Comparison of ENCODE assay signal across 8 mouse cellular contexts in genomic region chr11:120574278-120574600, GRCm38 (mm10). TPM values are rescaled to one million over a fixed set of nuclear protein-coding genes. Genes with fewer than 3 reads are reported as not detected.
DNase-seq lines count a peak whose midpoint lies in the region; ATAC-seq and TF ChIP-seq lines count a peak whose summit lies in the region.

No protein-coding gene starts in this region.

- peaks cover 42% of the 10 kb centered on the region for H3K36me3 ChIP-seq in kidney, embryonic 14.5 days (ENCODE audit: control insufficient read depth, insufficient read depth, low read length)
- peaks cover 31% of the 10 kb centered on the region for H3K36me3 ChIP-seq in midbrain, postnatal 0 days (ENCODE audit: insufficient read depth, low read length)

- TF ChIP-seq CTCF in bone marrow macrophage, adult 2 months (IDR thresholded peaks at IDR 0.05; ENCODE audit: low read depth, low read length): no peak
- TF ChIP-seq CTCF in midbrain, postnatal 0 days (IDR thresholded peaks at IDR 0.05): no peak

- peak overlapping the region; percentile 31; the same call in 1 of the 2 replicates for H3K27ac ChIP-seq in kidney, embryonic 14.5 days (ENCODE audit: low read depth, low read length)
- H3K27ac ChIP-seq in bone marrow macrophage, adult 2 months (ENCODE audit: insufficient read depth, low read depth, low read length): peak overlapping the region; percentile 11
- H3K27ac ChIP-seq in midbrain, postnatal 0 days (ENCODE audit: low read depth, low read length): no peak overlapping the region

- peak overlapping the region; percentile 96 for H3K9ac ChIP-seq in kidney, embryonic 14.5 days (ENCODE audit: low read depth, low read length)
- no peak overlapping the region for H3K9ac ChIP-seq in midbrain, postnatal 0 days (replicated peaks; ENCODE audit: low read length, poor library complexity, severe bottlenecking)

- WGBS in kidney, embryonic 14.5 days: 42% methylated on average over 5 of the region's 5 CpGs
- 42% methylated on average over 5 of the region's 5 CpGs for WGBS in midbrain, postnatal 0 days

- peak overlapping the region; percentile 90 for H3K4me3 ChIP-seq in kidney, embryonic 14.5 days (ENCODE audit: low read length)
- peak overlapping the region; percentile 92 for H3K4me3 ChIP-seq in bone marrow macrophage, adult 2 months (ENCODE audit: insufficient read depth, low read length)
- peak overlapping the region; percentile 96; the same call in 1 of the 2 replicates for H3K4me3 ChIP-seq in midbrain, postnatal 0 days (ENCODE audit: low read depth, low read length)

- ATAC-seq in kidney, embryonic 14.5 days (ENCODE audit: low FRiP score, low TSS enrichment): no peak
- ATAC-seq in midbrain, postnatal 0 days (ENCODE audit: low FRiP score): no peak

- peaks cover 25% of the 10 kb centered on the region for H3K4me1 ChIP-seq in kidney, embryonic 14.5 days (ENCODE audit: control insufficient read depth, insufficient read depth, low read length)
- H3K4me1 ChIP-seq in bone marrow macrophage, adult 2 months (ENCODE audit: control insufficient read depth, insufficient read depth, low read length): peaks cover 24% of the 10 kb centered on the region
- H3K4me1 ChIP-seq in midbrain, postnatal 0 days (ENCODE audit: insufficient read depth, low read length): peaks cover 6% of the 10 kb centered on the region

- H3K4me2 ChIP-seq in kidney, embryonic 14.5 days (replicated peaks; ENCODE audit: low read depth, low read length): peak overlapping the region; percentile 92
- H3K4me2 ChIP-seq in midbrain, postnatal 0 days (ENCODE audit: low read depth, low read length, poor library complexity, severe bottlenecking): peak overlapping the region; percentile 79

- no peak for TF ChIP-seq POLR2A in bone marrow macrophage, adult 2 months (IDR thresholded peaks at IDR 0.05; ENCODE audit: borderline replicate concordance, low read depth, low read length)

- no peaks in the 10 kb centered on the region for H3K27me3 ChIP-seq in kidney, embryonic 14.5 days (ENCODE audit: control insufficient read depth, insufficient read depth, low read length)
- no peaks in the 10 kb centered on the region for H3K27me3 ChIP-seq in midbrain, postnatal 0 days (ENCODE audit: insufficient read depth, low read length)

- H3K9me3 ChIP-seq in kidney, embryonic 14.5 days (ENCODE audit: control insufficient read depth, low read length): no peaks in the 10 kb centered on the region
- H3K9me3 ChIP-seq in midbrain, postnatal 0 days (ENCODE audit: low read length): no peaks in the 10 kb centered on the region

- DNase-seq in kidney, adult 9 months: no peak
- peak; percentile 53 for DNase-seq in induced T-regulatory cell, adult 2 months (ENCODE audit: low read depth)
- DNase-seq in midbrain, postnatal 0 days (ENCODE audit: low spot score): no peak
- no peak for DNase-seq in embryo, embryonic 9.5 days (ENCODE audit: extremely low spot score)
- no peak for DNase-seq in urinary bladder, adult 18-20 months (ENCODE audit: low spot score in 2 of 2)
- DNase-seq in frontal cortex, adult 2 months (ENCODE audit: extremely low spot score in 1 of 2, low spot score in 1 of 2): no peak

RNA-seq across cellular contexts. Expression of gene P4hb, which starts 1.2 kb away (rescaled TPM):
- 558 and 716 TPM in 2 replicates for polyA plus RNA-seq in kidney, embryonic 14.5 days (2014; fragmentation: Nextera tagmentation; extraction: Ambion mirVana)
- 292 and 334 TPM in 2 replicates for polyA plus RNA-seq in bone marrow macrophage, adult 2 months (2012; ENCODE audit: insufficient read depth, insufficient read length, missing spikeins)
- total RNA-seq in midbrain, postnatal 0 days (2014; rRNA removed): 161 and 165 TPM in 2 replicates
- polyA plus RNA-seq in midbrain, postnatal 0 days (2015; fragmentation: Nextera tagmentation; extraction: Ambion mirVana): 191 and 209 TPM in 2 replicates
- 103 and 109 TPM in 2 replicates for polyA plus RNA-seq in frontal cortex, adult 2 months (2012; rRNA removed)

RNA-seq across cellular contexts. Expression of gene Arhgdia, which starts 7.2 kb away (rescaled TPM):
- polyA plus RNA-seq in kidney, embryonic 14.5 days (2014; fragmentation: Nextera tagmentation; extraction: Ambion mirVana): 454 and 612 TPM in 2 replicates
- 628 and 760 TPM in 2 replicates for polyA plus RNA-seq in bone marrow macrophage, adult 2 months (2012; ENCODE audit: insufficient read depth, insufficient read length, missing spikeins)
- total RNA-seq in midbrain, postnatal 0 days (2014; rRNA removed): 233 and 286 TPM in 2 replicates
- polyA plus RNA-seq in midbrain, postnatal 0 days (2015; fragmentation: Nextera tagmentation; extraction: Ambion mirVana): 390 and 417 TPM in 2 replicates
- polyA plus RNA-seq in frontal cortex, adult 2 months (2012; rRNA removed): 408 and 428 TPM in 2 replicates

RNA-seq across cellular contexts. Expression of gene Ppp1r27, which starts 23.3 kb away (rescaled TPM):
- 0.58 and 0.89 TPM in 2 replicates for polyA plus RNA-seq in kidney, embryonic 14.5 days (2014; fragmentation: Nextera tagmentation; extraction: Ambion mirVana)
- not detected in 2 replicates for polyA plus RNA-seq in bone marrow macrophage, adult 2 months (2012; ENCODE audit: insufficient read depth, insufficient read length, missing spikeins)
- not detected in 2 replicates for total RNA-seq in midbrain, postnatal 0 days (2014; rRNA removed)
- not detected in 2 replicates for polyA plus RNA-seq in midbrain, postnatal 0 days (2015; fragmentation: Nextera tagmentation; extraction: Ambion mirVana)
- not detected in 2 replicates for polyA plus RNA-seq in frontal cortex, adult 2 months (2012; rRNA removed)

RNA-seq across cellular contexts. Expression of gene Alyref, which starts 23.9 kb away (rescaled TPM):
- 594 and 799 TPM in 2 replicates for polyA plus RNA-seq in kidney, embryonic 14.5 days (2014; fragmentation: Nextera tagmentation; extraction: Ambion mirVana)
- 97.5 and 121 TPM in 2 replicates for polyA plus RNA-seq in bone marrow macrophage, adult 2 months (2012; ENCODE audit: insufficient read depth, insufficient read length, missing spikeins)
- 70.8 and 86.9 TPM in 2 replicates for total RNA-seq in midbrain, postnatal 0 days (2014; rRNA removed)
- polyA plus RNA-seq in midbrain, postnatal 0 days (2015; fragmentation: Nextera tagmentation; extraction: Ambion mirVana): 130 and 145 TPM in 2 replicates
- 46.3 and 53.0 TPM in 2 replicates for polyA plus RNA-seq in frontal cortex, adult 2 months (2012; rRNA removed)

RNA-seq across cellular contexts. Expression of gene Anapc11, which starts 24.0 kb away (rescaled TPM):
- polyA plus RNA-seq in kidney, embryonic 14.5 days (2014; fragmentation: Nextera tagmentation; extraction: Ambion mirVana): 212 and 242 TPM in 2 replicates
- 127 and 128 TPM in 2 replicates for polyA plus RNA-seq in bone marrow macrophage, adult 2 months (2012; ENCODE audit: insufficient read depth, insufficient read length, missing spikeins)
- 41.1 and 58.4 TPM in 2 replicates for total RNA-seq in midbrain, postnatal 0 days (2014; rRNA removed)
- 193 and 203 TPM in 2 replicates for polyA plus RNA-seq in midbrain, postnatal 0 days (2015; fragmentation: Nextera tagmentation; extraction: Ambion mirVana)
- 143 and 170 TPM in 2 replicates for polyA plus RNA-seq in frontal cortex, adult 2 months (2012; rRNA removed)
